Mouse (Mus musculus): ENCODE data around the gene Vav2. TPM values are rescaled to one million over a fixed set of nuclear protein-coding genes. Genes with fewer than 3 reads are reported as not detected.
A peak's percentile ranks its signal among the peaks of the same experiment; 100 is the strongest.

Gene Vav2
- polyA plus RNA-seq, 1 experiment from 2014 or later: 13.9 TPM

DNA sequence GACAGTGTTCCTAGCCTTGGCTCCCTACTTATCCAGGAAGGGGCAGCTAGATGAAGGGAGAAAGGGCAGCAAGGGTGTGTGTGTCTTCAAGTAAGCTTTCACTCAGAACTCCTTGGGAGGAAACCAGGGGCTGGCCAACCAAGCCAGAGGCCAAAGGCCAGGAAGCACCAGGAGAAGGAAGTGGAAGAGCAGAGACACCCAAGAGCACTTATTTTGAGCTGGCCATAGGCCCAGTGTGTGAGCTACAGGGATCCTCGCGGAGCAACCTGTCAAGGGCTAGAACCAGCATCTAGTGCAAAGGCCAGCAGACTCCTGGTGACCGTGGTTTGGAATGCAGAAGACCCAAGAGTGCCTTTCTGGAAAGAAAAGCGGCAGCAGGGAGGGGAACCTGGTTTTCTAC is 163.8 kb downstream of the Vav2 start:
- 0 out of 2 replicates have a peak, but pooled peaks cover 2% of the 10 kb centered on the region for H3K9me3 ChIP-seq
- WGBS: 92% methylated on average over 4 of the region's 4 CpGs
- H3K27me3 ChIP-seq (replicated peaks): no peaks in the 10 kb centered on the region
- 0 out of 2 replicates have a peak, but pooled peaks cover 2% of the 10 kb centered on the region for H3K36me3 ChIP-seq (replicated peaks)
- no peak for ATAC-seq (replicated peaks)
- no peak overlapping the region for H3K4me3 ChIP-seq
- no peak overlapping the region for H3K9ac ChIP-seq
- H3K27ac ChIP-seq: no peak overlapping the region
- no peak overlapping the region for H3K4me2 ChIP-seq
- H3K4me1 ChIP-seq: no peaks in the 10 kb centered on the region

DNA sequence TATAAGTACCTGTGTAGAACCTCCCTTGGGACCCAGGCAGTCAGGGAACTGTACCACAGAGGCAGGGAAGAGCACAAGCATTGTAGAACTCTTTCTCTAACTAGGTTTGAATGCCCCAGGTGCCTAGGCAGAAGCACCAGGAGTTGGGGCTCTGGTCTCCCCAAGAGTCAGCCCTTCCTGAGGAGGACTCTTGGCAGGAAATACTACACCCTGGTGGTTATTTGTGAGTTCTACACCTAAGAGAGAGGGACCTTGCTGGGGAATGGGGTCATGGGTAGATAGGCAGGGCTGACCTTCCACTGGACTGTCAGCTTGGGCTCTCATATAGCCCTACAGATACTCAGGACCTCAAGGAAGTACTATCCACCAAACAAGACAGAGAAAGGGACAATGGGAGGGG is 175.4 kb downstream of the Vav2 start:
- Histone ChIP-seq H3K9me3 (no peaks in the 10 kb centered on the region), H3K4me1 (no peaks in the 10 kb centered on the region), H3K4me3 (no peak overlapping the region), H3K9ac (no peak overlapping the region), H3K27ac (no peak overlapping the region), H3K36me3 (replicated peaks) (no peaks in the 10 kb centered on the region), H3K4me2 (no peak overlapping the region), H3K27me3 (replicated peaks) (no peaks in the 10 kb centered on the region)
- ATAC-seq (replicated peaks): no peak

DNA sequence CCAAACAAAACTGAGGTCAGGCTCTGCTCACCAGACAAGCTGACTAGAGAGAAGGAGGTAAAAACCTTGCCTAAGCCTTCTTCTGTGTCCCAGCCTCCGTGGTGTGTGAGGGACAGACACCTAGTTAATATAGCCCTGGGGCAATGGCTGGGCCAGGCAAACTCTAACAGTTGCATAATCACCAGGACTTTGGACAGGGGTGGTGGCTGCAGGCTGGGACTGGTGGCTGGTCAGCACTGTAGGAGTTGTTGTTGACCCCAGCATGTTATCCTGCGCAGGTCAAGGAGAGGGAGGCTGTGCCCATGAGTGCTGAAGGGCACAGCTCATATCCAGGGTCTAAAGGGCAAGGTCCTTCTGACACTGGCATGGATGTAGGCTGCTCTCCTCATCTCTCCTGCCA is 178.6 kb downstream of the Vav2 start, which contains the start of gene Sardh:
Sardh (minus strand) TSS at position 127 of the 400 bp plus-strand sequence.
- 89% methylated on average over 2 of the region's 2 CpGs for WGBS
- Histone ChIP-seq H3K36me3 (replicated peaks) (no peaks in the 10 kb centered on the region), H3K9me3 (no peaks in the 10 kb centered on the region), H3K9ac (no peak within 1 kb of the TSS), H3K27me3 (replicated peaks) (no peaks in the 10 kb centered on the region), H3K4me3 (no peak within 1 kb of the TSS), H3K4me2 (no peak within 1 kb of the TSS), H3K27ac (no peak within 1 kb of the TSS), H3K4me1 (no peaks in the 10 kb centered on the region)
- ATAC-seq (replicated peaks): no peak

DNA sequence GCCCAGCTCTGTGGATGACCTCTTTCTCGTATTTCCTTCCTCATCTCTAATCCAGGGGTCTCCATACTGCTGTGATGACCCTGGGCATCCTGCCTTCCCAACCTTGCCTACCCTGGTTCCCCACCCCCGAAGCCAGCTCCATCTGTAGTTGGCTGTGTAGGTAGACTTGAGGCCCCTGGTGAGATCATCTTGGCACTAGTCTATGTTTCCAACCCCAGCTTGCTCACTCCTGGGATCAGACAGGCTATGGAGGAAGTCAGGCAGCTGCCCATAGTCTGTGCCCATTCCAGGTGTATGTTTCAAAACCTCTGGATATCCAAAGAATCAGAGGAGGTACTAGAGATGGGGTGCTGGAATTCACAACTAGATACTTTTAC is 179.4 kb downstream of the Vav2 start:
- Histone ChIP-seq H3K4me1 (no peaks in the 10 kb centered on the region), H3K9ac (no peak overlapping the region), H3K4me2 (no peak overlapping the region), H3K27me3 (replicated peaks) (no peaks in the 10 kb centered on the region), H3K36me3 (replicated peaks) (no peaks in the 10 kb centered on the region), H3K4me3 (no peak overlapping the region), H3K27ac (no peak overlapping the region), H3K9me3 (no peaks in the 10 kb centered on the region)
- ATAC-seq (replicated peaks): no peak
- 59% methylated on average over 2 of the region's 2 CpGs for WGBS

DNA sequence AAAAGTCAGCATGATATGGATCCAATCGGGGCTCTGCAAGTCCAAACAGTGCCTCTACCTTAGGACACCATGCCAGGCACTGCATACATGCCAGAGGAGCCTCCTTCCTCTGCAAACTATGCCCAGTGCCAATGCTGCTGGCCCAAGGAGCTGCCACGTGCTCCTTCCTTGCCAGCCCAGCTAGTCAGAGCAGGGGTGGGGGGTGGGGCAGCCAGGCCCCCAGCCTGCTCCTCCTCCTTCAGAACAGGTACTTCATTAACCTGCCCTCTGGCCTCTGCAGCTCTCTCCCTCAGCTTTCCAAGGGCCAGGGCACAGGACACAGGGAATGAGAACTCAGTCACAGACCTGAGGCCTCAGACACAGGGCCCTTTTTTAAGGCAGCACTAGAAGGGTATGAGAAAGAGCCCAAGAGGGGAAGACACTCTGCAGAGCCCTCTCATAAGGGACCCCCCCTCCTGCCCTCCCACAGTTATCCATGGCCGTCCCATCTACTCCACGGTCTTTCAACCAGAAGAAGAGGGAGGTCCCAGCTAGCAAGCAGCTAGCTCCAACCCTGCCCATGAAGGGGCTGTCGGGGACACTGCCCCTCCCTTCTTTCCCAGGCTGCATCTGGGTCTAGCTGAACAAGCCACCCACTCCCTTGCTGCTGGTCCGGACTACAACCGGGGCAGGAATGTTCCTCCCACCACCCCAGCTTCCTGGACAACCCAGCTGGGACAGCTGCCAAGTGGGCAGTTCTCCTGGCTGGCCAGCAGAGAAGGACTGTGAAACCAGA is 179.9 kb downstream of the Vav2 start:
- Histone ChIP-seq H3K27ac (no peak overlapping the region), H3K36me3 (replicated peaks) (no peaks in the 10 kb centered on the region), H3K9me3 (no peaks in the 10 kb centered on the region), H3K4me2 (no peak overlapping the region), H3K27me3 (replicated peaks) (no peaks in the 10 kb centered on the region), H3K9ac (no peak overlapping the region), H3K4me3 (no peak overlapping the region), H3K4me1 (no peaks in the 10 kb centered on the region)
- 40% methylated on average over 7 of the region's 7 CpGs for WGBS
- peak; percentile 60 for ATAC-seq (replicated peaks)

DNA sequence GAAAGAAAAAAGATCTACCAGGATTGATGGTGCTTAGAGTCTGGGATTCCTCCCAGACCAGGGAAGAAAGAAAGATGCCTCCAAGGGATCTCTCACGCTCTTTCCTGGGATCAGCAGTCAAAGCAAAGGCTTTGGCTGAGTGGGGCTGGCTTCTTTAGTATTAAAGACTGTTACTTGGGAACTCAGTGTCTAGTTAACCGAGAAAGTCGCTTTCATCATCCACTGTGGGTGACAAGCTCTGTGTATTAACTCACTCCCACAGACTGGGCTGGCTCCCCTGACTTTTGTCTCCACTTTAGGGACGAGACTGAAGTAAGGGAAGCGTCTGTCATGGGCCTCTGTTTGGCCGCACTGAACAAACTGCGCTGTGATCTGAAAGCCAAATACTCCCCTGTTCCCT is 180.9 kb downstream of the Vav2 start:
- Histone ChIP-seq H3K36me3 (replicated peaks) (no peaks in the 10 kb centered on the region), H3K27ac (no peak overlapping the region), H3K4me2 (no peak overlapping the region), H3K9me3 (no peaks in the 10 kb centered on the region), H3K4me1 (no peaks in the 10 kb centered on the region), H3K4me3 (no peak overlapping the region), H3K9ac (no peak overlapping the region), H3K27me3 (replicated peaks) (no peaks in the 10 kb centered on the region)
- WGBS: 59% methylated on average over 7 of the region's 7 CpGs
- no peak for ATAC-seq (replicated peaks)

DNA sequence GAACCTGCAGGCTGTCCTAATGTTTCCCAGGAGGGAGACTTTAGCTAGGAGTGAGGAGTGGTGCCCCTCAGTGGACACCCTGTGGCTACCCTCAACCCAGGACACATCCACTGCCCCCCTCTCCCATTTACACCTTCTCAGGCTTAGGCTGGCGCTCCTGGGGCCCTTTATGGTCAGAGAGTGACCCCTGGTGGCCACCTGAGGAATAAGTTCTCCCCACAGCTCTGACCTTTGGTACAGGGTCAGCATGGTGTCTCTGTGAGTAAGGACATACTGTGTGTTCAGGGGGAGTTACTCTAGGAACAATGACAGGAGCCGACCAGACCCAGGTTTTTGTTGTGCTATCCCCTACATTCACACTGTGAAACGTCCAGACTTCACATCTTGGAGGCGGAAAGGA is 189.5 kb downstream of the Vav2 start:
- Histone ChIP-seq H3K27me3 (replicated peaks) (no peaks in the 10 kb centered on the region), H3K9me3 (no peaks in the 10 kb centered on the region), H3K4me2 (no peak overlapping the region), H3K9ac (no peak overlapping the region), H3K27ac (no peak overlapping the region), H3K36me3 (replicated peaks) (no peaks in the 10 kb centered on the region), H3K4me3 (no peak overlapping the region), H3K4me1 (no peaks in the 10 kb centered on the region)
- 33% methylated on average over 4 of the region's 4 CpGs for WGBS
- 0 out of 2 replicates have a peak, but pooled peaks have one; percentile 48 for ATAC-seq (replicated peaks)

DNA sequence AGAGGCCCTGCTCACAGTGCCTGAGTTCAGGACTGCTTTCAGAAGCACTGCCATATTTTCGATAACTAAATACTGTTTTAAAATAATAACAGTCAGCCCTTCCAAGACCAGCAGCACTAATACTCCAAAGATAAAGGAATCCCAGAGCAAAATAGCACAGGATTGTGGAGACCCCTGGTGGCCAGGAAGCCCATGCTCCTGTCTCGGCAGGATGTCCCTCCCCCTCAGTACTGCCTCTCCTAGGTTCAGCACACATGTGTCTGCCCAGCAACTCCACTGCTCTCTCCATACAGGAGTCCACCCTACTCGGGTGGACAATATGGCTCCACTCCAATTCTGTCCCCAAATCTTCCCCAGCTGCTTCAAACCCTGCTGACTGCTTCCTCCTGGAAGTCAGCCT is 191.1 kb downstream of the Vav2 start:
- peak; percentile 67; the same call in 1 of the 2 replicates for ATAC-seq (replicated peaks)
- Histone ChIP-seq H3K36me3 (replicated peaks) (no peaks in the 10 kb centered on the region), H3K27me3 (replicated peaks) (no peaks in the 10 kb centered on the region), H3K4me3 (no peak overlapping the region), H3K9me3 (no peaks in the 10 kb centered on the region), H3K9ac (no peak overlapping the region), H3K4me1 (no peaks in the 10 kb centered on the region), H3K4me2 (no peak overlapping the region), H3K27ac (no peak overlapping the region)
- WGBS: 19% methylated on average over 3 of the region's 3 CpGs

DNA sequence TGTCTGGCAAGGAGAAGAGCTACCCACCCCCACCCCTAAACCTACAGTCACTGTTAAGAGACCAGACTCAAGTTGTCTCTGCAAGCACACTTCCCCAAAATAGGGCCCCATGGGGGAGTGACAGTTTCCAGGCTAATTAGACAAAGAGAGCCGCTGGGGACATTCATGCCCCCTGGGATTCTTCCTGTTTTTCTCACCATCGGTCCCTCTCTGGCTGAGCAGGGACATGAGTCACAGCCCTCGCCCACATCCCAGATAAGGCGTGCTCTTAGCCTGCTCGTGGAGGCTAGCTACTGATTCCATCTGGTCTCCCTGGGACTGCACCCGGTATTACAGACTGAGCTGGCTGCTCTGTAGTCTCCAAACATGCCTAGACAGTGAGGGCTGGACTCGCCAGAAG is 194.5 kb downstream of the Vav2 start:
- WGBS: 33% methylated on average over 7 of the region's 7 CpGs

DNA sequence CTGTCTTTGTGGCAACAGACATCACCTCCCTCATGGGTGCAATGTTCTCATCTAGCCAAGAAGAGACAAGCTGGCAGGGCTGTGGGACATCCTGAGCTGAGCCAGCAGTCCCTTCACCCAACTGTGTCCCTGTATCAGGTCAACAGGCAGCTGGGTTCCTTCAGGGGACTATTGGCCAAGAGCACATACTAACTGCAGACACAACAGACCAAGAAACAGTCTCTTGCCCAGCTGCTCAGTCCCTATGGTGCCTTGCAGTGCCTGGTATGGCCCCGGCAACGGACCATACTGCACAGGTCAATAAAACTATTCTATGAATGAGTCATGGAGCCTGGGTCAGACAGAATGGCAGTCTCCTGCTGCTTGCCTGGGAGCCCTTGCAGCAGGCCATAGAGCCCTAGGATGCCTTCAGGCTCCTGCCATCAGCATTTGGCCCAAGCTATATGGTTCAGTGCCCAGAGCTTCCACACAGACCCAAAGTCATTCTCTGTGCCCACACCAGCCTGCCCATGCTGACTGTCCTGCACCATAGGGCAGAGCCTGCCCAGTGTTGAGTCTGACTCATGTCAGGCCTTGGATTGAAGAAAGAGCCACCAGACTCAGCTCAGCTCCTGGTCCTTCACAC is 197.2 kb downstream of the Vav2 start:
- 93% methylated on average over 2 of the region's 2 CpGs for WGBS
- H3K27ac ChIP-seq: no peak overlapping the region
- no peaks in the 10 kb centered on the region for H3K9me3 ChIP-seq
- H3K4me2 ChIP-seq: no peak overlapping the region
- no peak overlapping the region for H3K9ac ChIP-seq
- no peak for ATAC-seq (replicated peaks)
- no peak overlapping the region for H3K4me3 ChIP-seq
- no peaks in the 10 kb centered on the region for H3K27me3 ChIP-seq (replicated peaks)
- H3K36me3 ChIP-seq (replicated peaks): no peaks in the 10 kb centered on the region
- H3K4me1 ChIP-seq: no peaks in the 10 kb centered on the region

More for the DNA sequence above, 194.5 kb downstream of the Vav2 start:
- H3K9me3 ChIP-seq: no peaks in the 10 kb centered on the region
- H3K27ac ChIP-seq: no peak overlapping the region
- H3K36me3 ChIP-seq (replicated peaks): no peaks in the 10 kb centered on the region
- H3K9ac ChIP-seq: no peak overlapping the region
- no peaks in the 10 kb centered on the region for H3K27me3 ChIP-seq (replicated peaks)
- H3K4me3 ChIP-seq: no peak overlapping the region
- ATAC-seq (replicated peaks): no peak
- no peaks in the 10 kb centered on the region for H3K4me1 ChIP-seq
- no peak overlapping the region for H3K4me2 ChIP-seq

DNA sequence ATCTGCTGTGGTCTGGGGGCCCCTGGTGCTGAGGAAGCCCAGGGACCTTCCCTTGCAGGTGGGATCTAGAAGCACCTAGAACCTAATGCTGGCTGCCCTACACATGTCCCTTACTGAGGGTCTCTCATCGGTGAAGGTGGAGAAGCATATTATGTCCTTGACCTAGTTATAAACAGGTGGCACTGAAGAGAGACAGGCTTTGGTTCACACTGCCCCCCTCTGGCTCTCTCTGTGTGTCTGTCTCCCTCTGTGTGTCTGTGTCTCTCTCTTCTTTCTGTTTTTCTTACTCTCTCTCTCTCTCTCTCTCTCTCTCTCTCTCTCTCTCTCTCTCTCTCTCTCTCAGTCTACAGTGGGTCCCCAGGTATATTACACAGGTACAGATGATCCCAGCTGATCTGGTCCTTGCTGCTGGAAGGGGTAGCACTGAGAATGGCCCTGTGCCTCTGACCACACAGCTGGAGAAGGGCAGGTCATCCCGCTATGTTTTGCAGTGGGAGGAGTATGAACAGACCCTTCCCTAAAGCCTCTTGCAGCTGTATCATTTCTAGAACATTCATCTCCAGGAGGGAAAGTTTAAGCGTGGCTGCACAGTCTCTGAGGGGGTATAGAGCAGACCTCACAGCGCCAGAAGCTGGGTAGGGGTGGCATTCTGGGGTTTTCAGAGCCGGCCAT is 197.9 kb downstream of the Vav2 start:
- ATAC-seq (replicated peaks): no peak
- 81% methylated on average over 5 of the region's 5 CpGs for WGBS
- no peaks in the 10 kb centered on the region for H3K27me3 ChIP-seq (replicated peaks)
- no peaks in the 10 kb centered on the region for H3K4me1 ChIP-seq
- H3K27ac ChIP-seq: no peak overlapping the region
- no peaks in the 10 kb centered on the region for H3K9me3 ChIP-seq
- H3K4me3 ChIP-seq: no peak overlapping the region
- H3K36me3 ChIP-seq (replicated peaks): no peaks in the 10 kb centered on the region
- H3K9ac ChIP-seq: no peak overlapping the region
- H3K4me2 ChIP-seq: no peak overlapping the region

DNA sequence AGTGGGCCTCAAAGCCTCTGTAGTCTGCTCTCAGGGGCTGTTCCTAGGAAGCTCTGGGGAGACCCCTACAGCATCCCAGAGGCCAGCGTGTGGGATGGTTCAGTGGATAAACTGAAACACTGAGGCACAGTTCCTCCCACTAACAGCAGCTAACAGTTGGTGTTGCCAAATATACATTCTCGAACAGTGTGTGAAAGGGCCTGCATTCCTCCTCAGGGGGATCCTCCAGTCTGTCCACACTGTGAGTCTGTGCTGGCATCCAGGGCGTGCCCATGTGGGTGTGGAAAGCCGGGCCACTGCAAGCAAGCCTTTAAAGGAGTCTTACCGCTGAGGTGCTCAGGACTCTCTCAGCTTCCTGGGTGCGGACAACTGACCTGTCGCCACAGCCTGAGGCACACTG is 200.3 kb downstream of the Vav2 start:
- H3K27ac ChIP-seq: no peak overlapping the region
- H3K36me3 ChIP-seq (replicated peaks): no peaks in the 10 kb centered on the region
- WGBS: 64% methylated on average over 7 of the region's 7 CpGs
- H3K9me3 ChIP-seq: no peaks in the 10 kb centered on the region
- no peaks in the 10 kb centered on the region for H3K4me1 ChIP-seq
- ATAC-seq (replicated peaks): no peak
- H3K4me3 ChIP-seq: no peak overlapping the region
- no peak overlapping the region for H3K9ac ChIP-seq
- H3K27me3 ChIP-seq (replicated peaks): no peaks in the 10 kb centered on the region
- no peak overlapping the region for H3K4me2 ChIP-seq

All from midbrain, embryonic 15.5 days (tissue).